Mouse (Mus musculus) 3T3-L1 (cell line): ENCODE results near the gene Ost4.
A peak's percentile ranks its signal among the peaks of the same experiment; 100 is the strongest.
"Not testable (repeated sequence)": the region's sequence is repeated elsewhere in the genome, so short reads cannot be mapped to it uniquely, and the experiment has no call there.

Experiments
- DNase-seq: peaks from one replicate; pipeline ENCODE4 v3.0.0-alpha.2; 2015; ENCODE audit warnings: low read depth, low spot score

Gene Ost4

GRCm38 (mm10) chr5:30901860-30902259 lies 5.7 kb downstream of the Ost4 start:
- DNase-seq = peak; percentile 99

GRCm38 (mm10) chr5:30890375-30890774 lies 17.2 kb downstream of the Ost4 start:
- peak; percentile 23 for DNase-seq

- DNase-seq = peak; percentile 48
Observed at GRCm38 (mm10) chr5:30889088-30889754, 18.4 kb downstream of the Ost4 start.

GRCm38 (mm10) chr5:30888337-30889087 lies 19.1 kb downstream of the Ost4 start, which contains the start of gene Agbl5:
Gene Agbl5 (plus strand): TSS chr5:30888694.
- DNase-seq = peak; percentile 95

- DNase-seq = peak; percentile 99
Observed at GRCm38 (mm10) chr5:30887858-30888336, 19.7 kb downstream of the Ost4 start.

- DNase-seq = peak; percentile 86
Observed at GRCm38 (mm10) chr5:30887331-30887761, 20.2 kb downstream of the Ost4 start.

GRCm38 (mm10) chr5:30886731-30887130 lies 20.9 kb downstream of the Ost4 start:
- DNase-seq = peak; percentile 20

GRCm38 (mm10) chr5:30886209-30886608 lies 21.4 kb downstream of the Ost4 start:
- DNase-seq = no peak

- not testable (repeated sequence) for DNase-seq
Observed at GRCm38 (mm10) chr5:30881839-30882238, 25.7 kb downstream of the Ost4 start.

GRCm38 (mm10) chr5:30879347-30879943 lies 28.1 kb downstream of the Ost4 start:
- peak; percentile 64 for DNase-seq

GRCm38 (mm10) chr5:30878616-30879015 lies 29.0 kb downstream of the Ost4 start:
- peak; percentile 59 for DNase-seq

GRCm38 (mm10) chr5:30874365-30874764 lies 33.2 kb downstream of the Ost4 start:
- no peak for DNase-seq

GRCm38 (mm10) chr5:30872574-30872973 lies 35.0 kb downstream of the Ost4 start:
- DNase-seq = no peak

GRCm38 (mm10) chr5:30870131-30870406 lies 37.5 kb downstream of the Ost4 start:
- no peak for DNase-seq

- DNase-seq = peak; percentile 78
Observed at GRCm38 (mm10) chr5:30869405-30870130, 38.0 kb downstream of the Ost4 start.

- peak; percentile 55 for DNase-seq
Observed at GRCm38 (mm10) chr5:30868981-30869380, 38.6 kb downstream of the Ost4 start.

GRCm38 (mm10) chr5:30867712-30868111 lies 39.9 kb downstream of the Ost4 start, which contains the start of gene Tmem214:
Gene Tmem214 (plus strand): TSS chr5:30868012.
- no peak for DNase-seq

- DNase-seq = no peak
Observed at GRCm38 (mm10) chr5:30866871-30867270, 40.7 kb downstream of the Ost4 start.

- no peak for DNase-seq
Observed at GRCm38 (mm10) chr5:30864322-30864721, 43.3 kb downstream of the Ost4 start.

- DNase-seq = peak; percentile 12
Observed at GRCm38 (mm10) chr5:30863852-30864251, 43.7 kb downstream of the Ost4 start.

GRCm38 (mm10) chr5:30856124-30856523 lies 51.5 kb downstream of the Ost4 start:
- DNase-seq = no peak
